In the genomic region with DNA sequence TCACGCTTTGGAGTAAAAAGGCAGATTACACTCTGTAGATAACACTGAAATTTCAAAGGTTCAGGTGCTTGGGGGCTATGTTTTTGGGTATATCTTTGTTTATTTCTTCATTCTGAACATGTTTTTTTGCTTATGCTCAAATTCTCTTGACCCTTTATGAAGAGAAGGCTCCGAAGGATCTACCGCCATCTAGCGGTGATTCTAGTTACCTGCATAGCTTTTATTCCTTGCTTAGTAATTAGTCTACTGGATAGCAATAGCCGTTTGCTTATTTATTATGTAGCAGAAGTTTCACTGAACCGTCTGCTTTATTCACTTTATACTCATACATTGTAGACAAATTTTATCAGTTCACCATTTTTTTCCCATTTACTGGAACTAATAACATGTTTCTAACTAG, we compare ENCODE assay signal across 8 mouse cellular contexts.
DNase-seq lines count a peak whose midpoint lies in the region; ATAC-seq and TF ChIP-seq lines count a peak whose summit lies in the region.

No protein-coding gene starts in this region.

- peak; percentile 53 for DNase-seq in ES-E14 (ENCODE audit: low read depth, low spot score)
- DNase-seq in cerebellum, postnatal 10 days = peak; percentile 69 to 77
- DNase-seq in heart, postnatal 36 days = peak; percentile 2 to 9
- DNase-seq in layer of hippocampus, postnatal 10 days (ENCODE audit: low spot score in 2 of 2) = peak; percentile 34 to 65
- peak; percentile 22 for DNase-seq in thymus, postnatal 25 days

- H3K4me2 ChIP-seq in intestine, embryonic 15.5 days (replicated peaks) = no peak overlapping the region
- H3K4me2 ChIP-seq in intestine, embryonic 16.5 days (ENCODE audit: low read depth, low read length) = no peak overlapping the region
- no peak overlapping the region for H3K4me2 ChIP-seq in midbrain, embryonic 12.5 days (replicated peaks)

- no peaks in the 10 kb centered on the region for H3K4me1 ChIP-seq in intestine, embryonic 15.5 days (replicated peaks)
- H3K4me1 ChIP-seq in intestine, embryonic 16.5 days (ENCODE audit: control insufficient read depth, insufficient read depth, low read length) = no peaks in the 10 kb centered on the region
- no peaks in the 10 kb centered on the region for H3K4me1 ChIP-seq in ES-E14 (ENCODE audit: control insufficient read depth in 2 of 2, insufficient read depth in 2 of 2, low read length in 2 of 2, poor library complexity in 1 of 2)
- H3K4me1 ChIP-seq in midbrain, embryonic 12.5 days = no peaks in the 10 kb centered on the region

- ATAC-seq in intestine, embryonic 15.5 days = peak; percentile 39; the same call in 1 of the 2 replicates
- ATAC-seq in intestine, embryonic 16.5 days = no peak
- ATAC-seq in midbrain, embryonic 12.5 days (ENCODE audit: low FRiP score, low read depth) = peak; percentile 49; the same call in 1 of the 2 replicates

- no peak overlapping the region for H3K4me3 ChIP-seq in intestine, embryonic 15.5 days (replicated peaks)
- H3K4me3 ChIP-seq in intestine, embryonic 16.5 days (ENCODE audit: low read length) = no peak overlapping the region
- H3K4me3 ChIP-seq in ES-E14 (ENCODE audit: insufficient read depth in 1 of 2, low read depth in 1 of 2, low read length in 2 of 2, poor library complexity in 1 of 2, severe bottlenecking in 1 of 2) = no peak overlapping the region
- no peak overlapping the region for H3K4me3 ChIP-seq in midbrain, embryonic 12.5 days

- no peaks in the 10 kb centered on the region for H3K36me3 ChIP-seq in intestine, embryonic 15.5 days
- no peaks in the 10 kb centered on the region for H3K36me3 ChIP-seq in intestine, embryonic 16.5 days (ENCODE audit: control insufficient read depth, insufficient read depth, low read length)
- no peaks in the 10 kb centered on the region for H3K36me3 ChIP-seq in ES-E14 (ENCODE audit: control insufficient read depth, insufficient read depth, low read length, poor library complexity, severe bottlenecking)
- no peaks in the 10 kb centered on the region for H3K36me3 ChIP-seq in midbrain, embryonic 12.5 days

- H3K9me3 ChIP-seq in intestine, embryonic 15.5 days = no peaks in the 10 kb centered on the region
- H3K9me3 ChIP-seq in intestine, embryonic 16.5 days (ENCODE audit: control insufficient read depth, low read length) = no peaks in the 10 kb centered on the region
- H3K9me3 ChIP-seq in ES-E14 (ENCODE audit: control insufficient read depth, insufficient read depth, low read depth, low read length) = no peaks in the 10 kb centered on the region
- no peaks in the 10 kb centered on the region for H3K9me3 ChIP-seq in midbrain, embryonic 12.5 days

- in situ Hi-C loops in ES-E14 (cut with MboI; ENCODE audit: low sequenced_read_pairs in 2 of 2, unreplicated experiment in 2 of 2) = no loop called here

- WGBS in intestine, embryonic 15.5 days = 20% methylated on average over 6 of the region's 6 CpGs
- WGBS in intestine, embryonic 16.5 days = 15% methylated on average over 6 of the region's 6 CpGs
- 25% methylated on average over 6 of the region's 6 CpGs for WGBS in midbrain, embryonic 12.5 days

- intact Hi-C loops in heart, postnatal 36 days (cut with DNase I) = loop anchor here (2.0 to 5.0 kb wide), 2 partner anchors 101 to 433 kb away; no protein-coding TSS in a partner anchor

- no peaks in the 10 kb centered on the region for H3K27me3 ChIP-seq in intestine, embryonic 15.5 days (replicated peaks)
- no peaks in the 10 kb centered on the region for H3K27me3 ChIP-seq in intestine, embryonic 16.5 days (replicated peaks; ENCODE audit: control insufficient read depth, insufficient read depth, low read length)
- H3K27me3 ChIP-seq in midbrain, embryonic 12.5 days = no peaks in the 10 kb centered on the region

- H3K9ac ChIP-seq in intestine, embryonic 15.5 days = no peak overlapping the region
- H3K9ac ChIP-seq in intestine, embryonic 16.5 days (ENCODE audit: low read depth, low read length) = no peak overlapping the region
- no peak overlapping the region for H3K9ac ChIP-seq in ES-E14 (ENCODE audit: insufficient read depth, low read depth, low read length, poor library complexity, severe bottlenecking)
- H3K9ac ChIP-seq in midbrain, embryonic 12.5 days (replicated peaks) = no peak overlapping the region

- no peak overlapping the region for H3K27ac ChIP-seq in intestine, embryonic 15.5 days
- H3K27ac ChIP-seq in intestine, embryonic 16.5 days (ENCODE audit: low read length) = no peak overlapping the region
- H3K27ac ChIP-seq in ES-E14 (ENCODE audit: insufficient read depth, low read depth, low read length, poor library complexity, severe bottlenecking) = no peak overlapping the region
- no peak overlapping the region for H3K27ac ChIP-seq in midbrain, embryonic 12.5 days (replicated peaks)

TF ChIP-seq in ES-E14, 5 proteins besides CTCF, POLR2A, EP300 and RAD21:
- TF ChIP-seq MAFK (IDR thresholded peaks at IDR 0.05; ENCODE audit: insufficient read depth, low read depth, low read length) (no peak), ZC3H11A (IDR thresholded peaks at IDR 0.05; ENCODE audit: borderline replicate concordance, low read depth, low read length) (peak; percentile 87), ZNF384 (IDR thresholded peaks at IDR 0.05; ENCODE audit: low read depth, low read length) (no peak), HCFC1 (IDR thresholded peaks at IDR 0.05; ENCODE audit: borderline replicate concordance, insufficient read depth, low read length) (no peak), CHD2 (IDR thresholded peaks at IDR 0.05; ENCODE audit: low read depth, low read length) (no peak)

Comparison
In these comparisons a context has a peak if more than half of its experiments do, and no peak if none do; other contexts are left out.
1. DNase-seq: peak in every context shown above with its lines; median percentile 73 in cerebellum, postnatal 10 days; 53 in ES-E14; 50 in layer of hippocampus, postnatal 10 days; 22 in thymus, postnatal 25 days; 6 in heart, postnatal 36 days.